Mouse (Mus musculus) myocyte (in vitro differentiated cells): ENCODE measurements around the gene Syncrip.

Source experiments
- E2F4 ChIP-seq: IDR thresholded peaks from one replicate; pipeline ENCODE4 v1.6.1; 2011; ENCODE audit warnings: mild to moderate bottlenecking, control low read depth, moderate library complexity; ENCODE audit not compliant: insufficient read depth
- MAX ChIP-seq: IDR thresholded peaks from one replicate; pipeline ENCODE4 v1.6.1; 2011; ENCODE audit warnings: low read depth, mild to moderate bottlenecking, control low read depth
- MYOD1 ChIP-seq, 3 experiments: IDR thresholded peaks; one replicate each; pipeline ENCODE4 v1.6.1; 2011; ENCODE audit warnings: control low read depth in 2 of 3, low read depth in 2 of 3, mild to moderate bottlenecking in 2 of 3, moderate library complexity in 1 of 3; ENCODE audit not compliant: insufficient read length in 2 of 3, control insufficient read depth in 1 of 3
- MYOG ChIP-seq, 3 experiments: IDR thresholded peaks; one replicate each; pipeline ENCODE4 v1.6.1; 2011; ENCODE audit warnings: control low read depth in 2 of 3, low read depth in 2 of 3, mild to moderate bottlenecking in 2 of 3; ENCODE audit not compliant: insufficient read length in 2 of 3, control insufficient read depth in 1 of 3, insufficient read depth in 1 of 3
- POLR2A ChIP-seq: IDR thresholded peaks from one replicate; pipeline ENCODE4 v1.6.1; 2011; ENCODE audit warnings: low read depth, mild to moderate bottlenecking, control low read depth, moderate library complexity; ENCODE audit not compliant: insufficient read length
- REST ChIP-seq: IDR thresholded peaks from one replicate; pipeline ENCODE4 v1.6.1; 2011; ENCODE audit warnings: mild to moderate bottlenecking, control low read depth, moderate library complexity; ENCODE audit not compliant: insufficient read depth, insufficient read length
- SRF ChIP-seq: IDR thresholded peaks from one replicate; pipeline ENCODE4 v1.6.1; 2011; ENCODE audit warnings: low read depth; ENCODE audit not compliant: control insufficient read depth, insufficient read length
- TCF12 ChIP-seq: IDR thresholded peaks from one replicate; pipeline ENCODE4 v1.6.1; 2011; ENCODE audit warnings: mild to moderate bottlenecking, control low read depth; ENCODE audit not compliant: poor library complexity, insufficient read depth, severe bottlenecking
- USF1 ChIP-seq: IDR thresholded peaks from one replicate; pipeline ENCODE4 v1.6.1; 2011; ENCODE audit warnings: low read depth, mild to moderate bottlenecking, control low read depth, moderate library complexity

DNA sequence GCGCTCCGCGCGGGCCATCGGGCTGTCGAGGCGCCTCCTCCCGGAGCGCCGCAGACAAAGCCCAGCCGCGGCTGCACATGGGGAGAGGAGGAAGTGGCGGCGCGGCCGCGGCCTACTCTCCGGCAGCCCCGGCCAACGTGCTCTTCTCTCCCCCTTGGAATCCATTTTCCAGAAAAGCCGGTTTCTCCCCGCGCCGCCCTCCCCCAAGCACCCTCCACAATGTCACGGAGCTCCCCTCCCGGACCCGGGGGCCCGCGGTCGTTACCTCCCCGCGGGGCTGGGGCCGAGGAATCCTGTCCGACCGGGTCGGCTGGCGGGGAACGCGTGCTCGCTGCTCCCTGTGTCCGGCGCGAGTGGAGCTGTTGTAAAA is 598 bp downstream of the Syncrip start:
- TF ChIP-seq SRF: no peak
- TF ChIP-seq REST: no peak
- no peak for TF ChIP-seq TCF12
- no peak for TF ChIP-seq MAX
- no peak for TF ChIP-seq MYOG (IDR thresholded peaks at IDR 0.05; ENCODE audit: control insufficient read depth in 1 of 3, insufficient read depth in 1 of 3, insufficient read length in 2 of 3, low read depth in 2 of 3)
- no peak for TF ChIP-seq E2F4
- no peak for TF ChIP-seq MYOD1 (IDR thresholded peaks at IDR 0.05; ENCODE audit: control insufficient read depth in 1 of 3, insufficient read length in 2 of 3, low read depth in 2 of 3)
- TF ChIP-seq POLR2A: no peak
- no peak for TF ChIP-seq USF1
